Mouse (Mus musculus): ENCODE measurements at regions not wholly inside any gene's neighbourhood (a gene's known extent, or its start where the extent isn't known, plus 50 kb on each side); places are given as distances from the start of the nearest gene placed in this dataset.

DNA sequence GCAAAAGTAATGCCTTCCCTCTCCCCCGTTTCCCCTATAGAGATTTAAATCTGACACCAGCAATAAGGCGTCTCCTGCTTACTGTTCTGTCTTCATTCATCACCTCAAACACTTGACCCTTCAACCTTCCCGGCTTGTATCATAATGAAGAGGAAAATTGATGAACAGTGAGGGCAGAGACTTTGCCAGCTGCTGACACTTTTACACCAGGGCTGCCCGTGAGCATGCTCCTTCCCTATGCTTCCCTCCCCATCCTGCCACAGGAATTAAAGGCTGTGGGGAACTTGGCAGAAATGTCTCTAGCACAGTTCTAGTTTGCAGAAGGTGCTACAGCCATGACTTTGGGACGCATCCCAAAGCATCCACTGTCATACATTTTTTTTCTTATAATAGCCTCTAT is 209.2 kb downstream of the Galc start:
- no peak for TF ChIP-seq CTCF (IDR thresholded peaks at IDR 0.05; ENCODE audit: low read depth)
- no peak for TF ChIP-seq EP300 (IDR thresholded peaks at IDR 0.05; ENCODE audit: low read depth)
